Mouse (Mus musculus) hindbrain, postnatal 0 days (tissue): Measurements from ENCODE around the gene Abcc10. TPM values are rescaled to one million over a fixed set of nuclear protein-coding genes. Genes with fewer than 3 reads are reported as not detected.

Source experiments
- ATAC-seq: fragments of 200-750 bp; cut with Nextera tagmentation; 2 replicates; pipeline ENCODE4 v1.8.0; 2017; ENCODE audit warnings: mild to moderate bottlenecking, moderate TSS enrichment, moderate library complexity
- DNase-seq: peaks from one replicate; pipeline ENCODE4 v3.0.0-alpha.2; 2015; ENCODE audit warnings: low spot score
- H3K27ac ChIP-seq: fragments of 300-500 bp; sonication (generic); 2 replicates; pipeline ENCODE4 v1.5.1; 2014; ENCODE audit warnings: mild to moderate bottlenecking
- H3K27me3 ChIP-seq: fragments of 300-500 bp; sonication (generic); 2 replicates; pipeline ENCODE4 v1.6.1; 2014; ENCODE audit warnings: low read length, mixed read lengths; ENCODE audit not compliant: insufficient read depth
- H3K36me3 ChIP-seq: fragments of 300-500 bp; sonication (generic); 2 replicates; pipeline ENCODE4 v1.6.1; 2014; ENCODE audit warnings: low read length, mixed read lengths; ENCODE audit not compliant: insufficient read depth
- H3K4me1 ChIP-seq: fragments of 300-500 bp; sonication (generic); 2 replicates; pipeline ENCODE4 v1.6.1; 2014; ENCODE audit warnings: antibody characterized with exemption, low read length, mixed read lengths; ENCODE audit not compliant: insufficient read depth
- H3K4me2 ChIP-seq: fragments of 300-500 bp; sonication (generic); 2 replicates; pipeline ENCODE4 v1.6.1; 2014; ENCODE audit warnings: low read depth, mild to moderate bottlenecking, low read length, moderate library complexity, mixed read lengths
- H3K4me3 ChIP-seq: fragments of 300-500 bp; sonication (generic); 2 replicates; pipeline ENCODE4 v1.5.1; 2014; ENCODE audit warnings: low read length
- H3K9ac ChIP-seq: fragments of 300-500 bp; sonication (generic); replicated peaks from 2 replicates; pipeline ENCODE4 v1.6.1; 2014; ENCODE audit warnings: mild to moderate bottlenecking, low read length, moderate library complexity, mixed read lengths
- H3K9me3 ChIP-seq: fragments of 300-500 bp; sonication (generic); 2 replicates; pipeline ENCODE4 v1.6.1; 2016; ENCODE audit warnings: low read length, mixed read lengths
- CTCF ChIP-seq: IDR thresholded peaks from 2 replicates; pipeline ENCODE4 v1.5.1; 2016; ENCODE audit warnings: antibody characterized with exemption, control low read depth, low read depth
- WGBS: fragments of 180-500 bp; shearing (Covaris S2); extraction: QIAGEN DNeasy Blood & Tissue Kit; methylation state at CpG from one replicate; pipeline ENCODE4 v1.1.7; 2014; 5-methylcytosine and 5-hydroxymethylcytosine counted together
- polyA plus RNA-seq: library from polyadenylated mRNA; unstranded; fragments of >200 nt; fragmentation: Nextera tagmentation; extraction: Ambion mirVana; gene quantifications from 2 replicates; pipeline ENCODE4 v1.2.1, GENCODE M21; 2015
- total RNA-seq: library from RNA; depleted of rRNA; stranded (reverse); fragments of >200 nt; gene quantifications from 2 replicates; pipeline ENCODE4 v1.2.3, GENCODE M21; 2014

The Abcc10 gene
- total and polyA plus RNA-seq, 2 experiments from 2014 or later = 7.3 to 12.8 TPM

DNA sequence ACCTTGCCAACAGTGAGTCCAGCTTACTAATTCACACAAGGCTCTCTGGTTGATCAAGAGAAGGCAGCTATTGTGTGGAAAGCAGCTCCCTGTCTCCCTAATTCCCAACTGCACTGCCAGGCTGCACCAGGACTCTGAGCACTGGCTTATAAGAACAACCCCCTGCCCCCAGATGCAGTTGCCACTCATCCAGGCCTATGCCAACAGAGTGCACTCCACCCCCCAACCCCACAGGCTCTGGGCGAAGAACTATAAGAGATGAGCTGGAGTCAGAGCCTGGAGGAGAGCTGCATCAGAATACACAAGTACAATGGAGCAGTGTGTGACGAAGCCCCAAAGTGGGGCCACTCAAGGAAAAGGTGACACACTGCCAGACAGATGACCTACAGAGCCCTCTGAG is 56.1 kb downstream of the Abcc10 start:
- Histone ChIP-seq H3K36me3 (no peaks in the 10 kb centered on the region), H3K9ac (no peak overlapping the region), H3K4me3 (no peak overlapping the region), H3K27ac (no peak overlapping the region), H3K4me2 (no peak overlapping the region), H3K27me3 (no peaks in the 10 kb centered on the region), H3K9me3 (no peaks in the 10 kb centered on the region), H3K4me1 (no peaks in the 10 kb centered on the region)
- WGBS = 65% methylated on average over 2 of the region's 2 CpGs
- peak; percentile 55; the same call in 1 of the 2 replicates for ATAC-seq
- DNase-seq = no peak
- no peak for TF ChIP-seq CTCF

DNA sequence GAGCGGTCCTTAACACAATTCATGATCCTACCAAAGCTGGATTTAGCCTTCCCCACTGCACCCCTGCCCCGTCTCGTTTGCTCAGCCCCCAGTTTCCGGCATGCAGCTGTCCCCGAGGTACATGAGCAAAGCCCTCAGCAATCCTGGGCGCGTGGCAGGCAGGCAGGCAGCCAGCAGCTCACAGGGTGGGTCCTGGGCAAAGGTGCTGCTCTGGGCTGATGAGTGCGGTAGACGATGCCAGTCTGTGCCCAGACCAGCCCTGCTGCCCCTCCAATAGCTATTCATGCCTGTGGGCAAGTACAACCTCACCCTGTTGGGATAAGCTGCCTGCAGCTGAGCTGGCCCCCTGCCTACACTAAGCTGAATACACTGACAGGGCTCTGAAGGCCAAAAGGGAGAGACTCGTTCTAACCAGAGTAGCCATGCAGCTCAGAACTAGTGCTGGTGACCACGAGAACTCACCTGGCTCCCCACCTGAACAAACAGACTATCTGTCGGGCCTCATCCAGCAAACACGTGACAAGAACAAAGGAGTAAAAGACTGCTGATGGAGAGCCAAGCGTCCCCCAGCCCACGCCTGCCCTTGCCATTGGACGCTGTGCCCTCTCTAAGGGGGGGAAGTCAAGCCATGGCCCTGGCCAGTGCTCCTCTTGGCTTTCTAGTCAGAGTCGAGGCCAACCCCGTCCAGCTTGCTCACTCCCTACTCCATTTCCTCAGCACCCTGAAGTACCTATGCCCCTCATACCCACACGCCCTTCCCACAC is 58.2 kb downstream of the Abcc10 start:
- no peak overlapping the region for H3K9ac ChIP-seq
- no peak; the same call in 1 of the 2 replicates for ATAC-seq

DNA sequence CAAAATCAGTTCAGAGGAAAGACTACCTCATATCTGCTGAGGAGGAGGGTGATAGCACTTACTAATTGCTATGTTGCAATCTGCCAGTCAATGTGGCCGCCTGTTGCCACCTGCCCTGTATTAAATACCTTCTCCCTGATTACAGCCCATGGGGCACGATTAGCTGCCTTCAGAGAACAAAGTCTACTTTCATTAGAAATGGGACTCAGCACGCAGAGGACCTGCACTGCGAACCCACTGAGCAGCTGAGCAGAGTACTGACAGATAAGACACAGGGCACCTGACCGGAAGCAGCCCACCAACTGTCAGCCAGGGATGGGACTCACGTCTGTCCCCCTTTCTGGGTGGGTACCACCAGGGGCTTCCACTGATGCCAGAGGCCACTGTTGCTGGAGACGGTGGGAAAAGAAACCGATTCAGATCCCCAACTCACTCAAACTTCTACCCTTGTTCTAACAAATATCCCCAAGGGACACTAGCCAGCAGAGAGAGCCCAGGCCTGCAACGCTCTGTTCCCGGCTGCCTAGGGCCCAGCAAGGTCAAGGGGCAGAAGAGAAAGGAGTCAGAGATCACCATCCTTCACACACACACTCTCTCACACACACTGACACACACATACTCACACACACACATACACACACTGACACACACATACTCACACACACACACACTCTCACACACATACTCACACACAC is 60.0 kb downstream of the Abcc10 start:
- WGBS = 81% methylated on average over 10 of the region's 10 CpGs
- H3K4me3 ChIP-seq = no peak overlapping the region
- H3K9ac ChIP-seq = no peak overlapping the region
- no peak overlapping the region for H3K27ac ChIP-seq
- peaks cover 11% of the 10 kb centered on the region; the same call in 1 of the 2 replicates for H3K36me3 ChIP-seq
- no peak overlapping the region for H3K4me2 ChIP-seq
- no peak for DNase-seq
- no peaks in the 10 kb centered on the region for H3K27me3 ChIP-seq
- no peaks in the 10 kb centered on the region for H3K9me3 ChIP-seq
- no peak for TF ChIP-seq CTCF
- no peaks in the 10 kb centered on the region for H3K4me1 ChIP-seq
- no peak for ATAC-seq

More for the DNA sequence above, 58.2 kb downstream of the Abcc10 start:
- no peak for TF ChIP-seq CTCF
- Histone ChIP-seq H3K27ac (no peak overlapping the region), H3K36me3 (no peaks in the 10 kb centered on the region), H3K4me1 (no peaks in the 10 kb centered on the region), H3K4me2 (no peak overlapping the region), H3K4me3 (no peak overlapping the region), H3K9me3 (no peaks in the 10 kb centered on the region), H3K27me3 (no peaks in the 10 kb centered on the region)
- 74% methylated on average over 19 of the region's 19 CpGs for WGBS
- DNase-seq = no peak

DNA sequence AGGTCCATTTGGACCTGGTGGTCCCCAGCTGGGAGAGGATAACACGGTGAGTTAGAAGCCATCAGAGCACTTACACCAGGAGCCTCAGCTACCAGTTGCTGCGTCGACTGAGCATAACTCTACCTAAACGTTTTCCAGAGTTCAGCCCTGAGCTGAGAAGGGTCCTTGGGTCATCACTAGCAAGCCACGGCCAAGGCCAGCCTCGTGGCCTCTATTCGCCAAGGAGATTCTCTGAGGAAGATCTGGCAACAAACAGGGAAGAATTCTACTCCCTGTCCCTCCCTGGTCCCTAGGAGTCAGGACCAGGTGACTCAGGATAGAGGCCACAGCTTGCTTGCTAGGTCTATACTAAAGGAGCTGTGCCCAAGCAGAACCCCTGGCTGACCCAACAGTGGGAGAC is 60.6 kb downstream of the Abcc10 start:
- WGBS = 92% methylated on average over 7 of the region's 7 CpGs
- TF ChIP-seq CTCF = no peak
- ATAC-seq = no peak

DNA sequence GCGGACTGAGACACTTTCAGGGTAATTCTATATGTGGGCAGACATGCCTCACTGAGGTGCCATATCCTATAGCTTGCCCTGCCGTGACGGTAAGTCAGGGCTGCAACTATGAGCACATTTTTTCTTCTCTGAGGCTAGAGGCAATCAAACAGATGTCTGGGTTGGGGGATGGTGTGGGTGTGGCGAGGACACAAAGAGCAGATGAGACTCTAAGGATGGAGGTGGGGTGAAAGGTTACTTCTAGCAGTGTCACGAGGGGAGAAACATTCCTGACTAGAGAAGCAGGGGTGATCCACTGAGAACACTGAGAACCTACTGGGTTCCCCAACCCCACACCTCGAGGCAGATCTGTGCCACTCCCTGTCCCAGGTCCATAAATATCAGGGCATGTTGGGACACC is 61.2 kb downstream of the Abcc10 start:
- no peaks in the 10 kb centered on the region for H3K27me3 ChIP-seq
- ATAC-seq (no peak), DNase-seq (no peak)
- H3K9me3 ChIP-seq = no peaks in the 10 kb centered on the region
- H3K36me3 ChIP-seq = peaks cover 23% of the 10 kb centered on the region; the same call in 1 of the 2 replicates
- no peak for TF ChIP-seq CTCF
- no peak overlapping the region for H3K4me3 ChIP-seq
- H3K4me1 ChIP-seq = no peaks in the 10 kb centered on the region
- 75% methylated on average over 6 of the region's 6 CpGs for WGBS
- H3K4me2 ChIP-seq = no peak overlapping the region
- H3K27ac ChIP-seq = no peak overlapping the region
- no peak overlapping the region for H3K9ac ChIP-seq

More for the DNA sequence above, 60.6 kb downstream of the Abcc10 start:
- H3K9me3 ChIP-seq = no peaks in the 10 kb centered on the region
- H3K27ac ChIP-seq = no peak overlapping the region
- H3K27me3 ChIP-seq = no peaks in the 10 kb centered on the region
- peaks cover 17% of the 10 kb centered on the region; the same call in 1 of the 2 replicates for H3K36me3 ChIP-seq
- no peak overlapping the region for H3K4me2 ChIP-seq
- no peaks in the 10 kb centered on the region for H3K4me1 ChIP-seq
- H3K4me3 ChIP-seq = no peak overlapping the region
- no peak for DNase-seq
- no peak overlapping the region for H3K9ac ChIP-seq

DNA sequence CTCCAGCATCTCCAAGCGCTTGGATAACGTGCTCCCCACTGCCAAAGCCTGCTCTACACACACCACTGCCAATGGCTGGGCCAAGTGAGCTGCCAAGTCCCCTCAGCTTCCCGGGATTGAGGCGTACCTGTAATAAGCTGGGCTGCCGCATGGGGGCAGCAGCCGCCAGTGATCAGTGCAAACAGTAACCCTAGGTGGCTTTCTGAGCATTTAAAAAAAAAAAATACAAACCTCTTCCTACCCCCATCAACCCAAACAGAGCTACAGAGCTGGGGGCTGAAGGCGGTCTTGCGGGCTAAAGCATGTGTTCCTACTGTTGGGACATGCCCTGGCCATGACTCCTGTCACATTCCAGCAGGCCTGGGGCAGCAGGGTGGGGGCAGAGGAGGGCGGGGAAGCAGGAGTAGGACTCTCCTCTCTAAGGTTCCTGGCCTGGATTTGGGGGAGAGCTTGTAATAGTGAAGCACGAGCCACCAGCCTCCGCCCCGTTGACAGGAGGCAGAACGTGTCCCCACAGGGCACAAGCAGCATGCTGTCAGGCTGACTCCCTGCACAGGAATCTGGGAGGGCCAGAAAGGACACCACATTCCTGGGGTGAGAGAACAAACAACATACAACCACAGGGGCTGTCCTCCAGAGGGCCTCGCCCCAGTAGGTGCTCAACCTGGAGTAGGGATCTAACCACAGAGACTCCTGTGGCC is 62.1 kb downstream of the Abcc10 start:
- no peak overlapping the region for H3K4me2 ChIP-seq
- no peaks in the 10 kb centered on the region for H3K27me3 ChIP-seq
- no peak overlapping the region for H3K4me3 ChIP-seq
- peak; percentile 69 for ATAC-seq
- peak; percentile 91 for DNase-seq
- WGBS = 29% methylated on average over 14 of the region's 14 CpGs
- H3K9me3 ChIP-seq = no peaks in the 10 kb centered on the region
- H3K36me3 ChIP-seq = peaks cover 31% of the 10 kb centered on the region; the same call in 1 of the 2 replicates
- peak; percentile 95 for TF ChIP-seq CTCF
- no peak overlapping the region for H3K27ac ChIP-seq
- no peaks in the 10 kb centered on the region for H3K4me1 ChIP-seq
- no peak overlapping the region for H3K9ac ChIP-seq
